Mouse (Mus musculus) thymus, postnatal 4 days (tissue): ENCODE data around the gene Trp63.

Source experiments
- DNase-seq: peaks from one replicate; pipeline ENCODE4 v3.0.0; 2021

Gene Trp63

GRCm38 (mm10) chr16:25784246-25784645, 100.7 kb downstream of the Trp63 start:
- no peak for DNase-seq

GRCm38 (mm10) chr16:25786457-25786856, 102.9 kb downstream of the Trp63 start:
- no peak for DNase-seq

- no peak for DNase-seq
Observed at GRCm38 (mm10) chr16:25792640-25793266, 109.2 kb downstream of the Trp63 start.

GRCm38 (mm10) chr16:25797732-25798294, 114.2 kb downstream of the Trp63 start:
- DNase-seq: no peak

GRCm38 (mm10) chr16:25799618-25800017, 116.1 kb downstream of the Trp63 start:
- no peak for DNase-seq

GRCm38 (mm10) chr16:25804955-25805354, 121.4 kb downstream of the Trp63 start:
- DNase-seq: no peak

- no peak for DNase-seq
Observed at GRCm38 (mm10) chr16:25807116-25807515, 123.6 kb downstream of the Trp63 start.

GRCm38 (mm10) chr16:25817753-25818624, 134.4 kb downstream of the Trp63 start:
- no peak for DNase-seq

GRCm38 (mm10) chr16:25826016-25826415, 142.5 kb downstream of the Trp63 start:
- DNase-seq: no peak

GRCm38 (mm10) chr16:25832576-25832975, 149.0 kb downstream of the Trp63 start:
- no peak for DNase-seq

GRCm38 (mm10) chr16:25835301-25835700, 151.7 kb downstream of the Trp63 start:
- DNase-seq: no peak

GRCm38 (mm10) chr16:25835723-25836122, 152.2 kb downstream of the Trp63 start:
- DNase-seq: no peak

GRCm38 (mm10) chr16:25842996-25843395, 159.4 kb downstream of the Trp63 start:
- no peak for DNase-seq

- no peak for DNase-seq
Observed at GRCm38 (mm10) chr16:25843625-25844024, 160.1 kb downstream of the Trp63 start.

GRCm38 (mm10) chr16:25846611-25847010, 163.0 kb downstream of the Trp63 start:
- DNase-seq: no peak

- no peak for DNase-seq
Observed at GRCm38 (mm10) chr16:25848474-25848873, 164.9 kb downstream of the Trp63 start.

GRCm38 (mm10) chr16:25849593-25850464, 166.3 kb downstream of the Trp63 start:
- no peak for DNase-seq

- DNase-seq: no peak
Observed at GRCm38 (mm10) chr16:25860731-25861505, 177.4 kb downstream of the Trp63 start.

GRCm38 (mm10) chr16:25865096-25865869, 181.7 kb downstream of the Trp63 start:
- no peak for DNase-seq

- no peak for DNase-seq
Observed at GRCm38 (mm10) chr16:25871503-25871902, 187.9 kb downstream of the Trp63 start.

GRCm38 (mm10) chr16:25875681-25876080, 192.1 kb downstream of the Trp63 start:
- DNase-seq: no peak
